Mouse (Mus musculus): ENCODE measurements around the gene Gm14401. TPM values are rescaled to one million over a fixed set of nuclear protein-coding genes. Genes with fewer than 3 reads are reported as not detected.

Gm14401 gene
- 0.05 TPM in 1 of 2 replicates, not detected in the other for polyA plus RNA-seq (2012; rRNA removed)

GRCm38 (mm10) chr2:177073432-177074423 is at the start of gene Gm14401:
Gene Gm14401, plus strand, starts transcription at chr2:177074320.

Other genes starting within 250 kb of the Gm14401 start
- gene Gm14408, start 243.2 kb upstream of the Gm14401 start, polyA plus RNA-seq (2012; rRNA removed), result not detected in 2 replicates
- 1.2 and 2.9 TPM in 2 replicates for gene Gm14296, start 146.5 kb upstream of the Gm14401 start, polyA plus RNA-seq (2012; rRNA removed)
- gene Gm14419, start 73.4 kb upstream of the Gm14401 start, polyA plus RNA-seq (2012; rRNA removed), result 1.0 and 1.9 TPM in 2 replicates
- gene Gm14410, start 132.1 kb downstream of the Gm14401 start, polyA plus RNA-seq (2012; rRNA removed), result 4.0 and 4.4 TPM in 2 replicates
- not detected in 2 replicates for gene Gm14409, start 192.7 kb downstream of the Gm14401 start, polyA plus RNA-seq (2012; rRNA removed)
- 0.03 and 0.04 TPM in 2 replicates for gene Gm14412, start 250.0 kb downstream of the Gm14401 start, polyA plus RNA-seq (2012; rRNA removed)